Mouse (Mus musculus) heart, embryonic 14.5 days (tissue): Measurements from ENCODE around the gene Gm20431. TPM values are rescaled to one million over a fixed set of nuclear protein-coding genes. Genes with fewer than 3 reads are reported as not detected.
A peak's percentile ranks its signal among the peaks of the same experiment; 100 is the strongest.

Source experiments
- ATAC-seq: fragments of 200-750 bp; cut with Nextera tagmentation; 2 replicates; pipeline ENCODE4 v1.8.0; 2017; ENCODE audit warnings: low read depth, moderate TSS enrichment; ENCODE audit not compliant: insufficient number of reproducible peaks, insufficient read depth, low FRiP score
- H3K27ac ChIP-seq, 2 experiments: fragments of 200-500 bp in 1 of 2; fragments of 300-500 bp in 1 of 2; sonication (generic) in 1 of 2; replicated peaks in 1 of 2; 2 replicates each; pipeline ENCODE4 v1.5.1; 2012 to 2014; ENCODE audit warnings: low read depth in 2 of 2, low read length in 2 of 2, control low read depth in 1 of 2, mild to moderate bottlenecking in 1 of 2, mixed read lengths in 1 of 2; ENCODE audit not compliant: control insufficient read depth in 1 of 2, insufficient read depth in 1 of 2
- H3K27me3 ChIP-seq: fragments of 300-500 bp; sonication (generic); 2 replicates; pipeline ENCODE4 v1.6.1; 2014; ENCODE audit warnings: mild to moderate bottlenecking, low read length, control low read depth; ENCODE audit not compliant: control insufficient read depth, insufficient read depth
- H3K36me3 ChIP-seq: fragments of 300-500 bp; sonication (generic); 2 replicates; pipeline ENCODE4 v1.6.1; 2014; ENCODE audit warnings: mild to moderate bottlenecking, control low read depth, low read length, mixed read lengths; ENCODE audit not compliant: control insufficient read depth, insufficient read depth
- H3K4me1 ChIP-seq, 2 experiments: fragments of 200-500 bp in 1 of 2; fragments of 300-500 bp in 1 of 2; sonication (generic) in 1 of 2; 2 replicates each; pipeline ENCODE4 v1.6.1; 2012 to 2014; ENCODE audit warnings: low read length in 2 of 2, control low read depth in 1 of 2, mixed read lengths in 1 of 2; ENCODE audit not compliant: control insufficient read depth in 2 of 2, insufficient read depth in 2 of 2
- H3K4me2 ChIP-seq: fragments of 300-500 bp; sonication (generic); 2 replicates; pipeline ENCODE4 v1.6.1; 2014; ENCODE audit warnings: mild to moderate bottlenecking, low read length
- H3K4me3 ChIP-seq, 2 experiments: fragments of 200-500 bp in 1 of 2; fragments of 300-500 bp in 1 of 2; sonication (generic) in 1 of 2; 2 replicates each; pipeline ENCODE4 v1.5.1; 2012 to 2014; ENCODE audit warnings: low read length in 2 of 2, mild to moderate bottlenecking in 2 of 2, control low read depth in 1 of 2, low read depth in 1 of 2, moderate library complexity in 1 of 2; ENCODE audit not compliant: control insufficient read depth in 1 of 2, insufficient read depth in 1 of 2
- H3K9ac ChIP-seq: fragments of 300-500 bp; sonication (generic); 2 replicates; pipeline ENCODE4 v1.6.1; 2014; ENCODE audit warnings: mild to moderate bottlenecking, low read length
- H3K9me3 ChIP-seq: fragments of 300-500 bp; sonication (generic); 2 replicates; pipeline ENCODE4 v1.6.1; 2016; ENCODE audit warnings: low read length, control low read depth; ENCODE audit not compliant: control insufficient read depth
- WGBS: fragments of 180-500 bp; shearing (Covaris S2); extraction: QIAGEN DNeasy Blood & Tissue Kit; methylation state at CpG from one replicate; pipeline ENCODE4 v1.1.7; 2014; 5-methylcytosine and 5-hydroxymethylcytosine counted together
- microRNA-seq: library from miRNA; unstranded; fragments of <30 nt; microRNA quantifications from one replicate; pipeline ENCODE4, GENCODE M21; 2016
- polyA plus RNA-seq: library from polyadenylated mRNA; unstranded; fragments of >200 nt; fragmentation: Nextera tagmentation; extraction: Ambion mirVana; gene quantifications from 2 replicates; pipeline ENCODE4 v1.2.1, GENCODE M21; 2014

Gm20431 gene
- polyA plus RNA-seq, 1 experiment from 2014 or later = 0.19 TPM

DNA sequence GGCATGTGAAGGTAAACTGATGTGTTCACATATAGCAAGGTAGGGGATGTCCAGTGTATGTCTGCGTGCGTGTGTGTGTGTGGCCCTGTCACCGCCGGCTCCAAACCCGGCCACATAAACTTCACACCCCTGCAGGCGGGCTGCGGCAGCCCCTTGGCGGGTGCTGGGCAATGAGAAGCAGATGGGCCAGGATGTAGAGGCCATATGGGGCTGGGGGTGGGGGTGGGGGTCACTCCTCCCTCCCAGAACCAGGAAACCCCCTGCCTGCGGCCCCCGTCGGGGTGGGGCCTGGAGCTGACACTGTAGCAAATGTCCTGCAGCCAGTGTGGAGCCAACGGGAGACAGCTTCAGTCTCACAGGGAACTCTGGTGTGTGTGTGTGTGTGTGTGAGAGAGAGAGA is 97.6 kb downstream of the Gm20431 start:
- H3K9ac ChIP-seq = no peak overlapping the region
- 0 out of 2 replicates have a peak, but pooled peaks cover 3% of the 10 kb centered on the region for H3K27me3 ChIP-seq
- H3K4me3 ChIP-seq = no peak overlapping the region
- no peaks in the 10 kb centered on the region for H3K36me3 ChIP-seq
- 0 out of 2 replicates have a peak, but pooled peaks have one; percentile 14 for ATAC-seq
- H3K27ac ChIP-seq = 0 out of 4 replicates have a peak overlapping the region, but pooled peaks of 1 of the 2 experiments have one; percentile 2
- no peaks in the 10 kb centered on the region for H3K9me3 ChIP-seq
- no peak overlapping the region for H3K4me2 ChIP-seq
- H3K4me1 ChIP-seq = peaks cover 32 to 47% of the 10 kb centered on the region in 2 experiments
- WGBS = 46% methylated on average over 12 of the region's 12 CpGs

DNA sequence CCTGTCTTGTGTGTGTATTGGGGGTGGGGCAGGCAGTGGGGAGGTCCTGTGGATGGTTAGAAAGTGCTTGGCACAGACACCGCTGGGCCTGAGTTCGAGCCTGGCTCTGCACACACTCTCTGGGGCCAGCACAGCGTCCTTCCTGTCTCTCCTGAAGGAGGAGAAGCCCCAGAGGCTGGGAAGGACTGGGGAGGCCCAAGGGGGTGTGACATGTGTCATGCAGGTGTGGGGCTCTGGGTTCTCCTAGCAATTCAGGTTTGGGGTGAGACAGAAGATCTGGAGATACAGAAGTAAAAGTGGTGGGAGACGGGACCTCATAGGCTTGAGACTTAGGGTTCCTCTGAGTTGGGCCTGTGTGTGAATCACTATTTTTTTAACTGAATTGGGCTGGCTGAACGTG is 98.3 kb downstream of the Gm20431 start:
- 0 out of 4 replicates have a peak overlapping the region, but pooled peaks of 1 of the 2 experiments have one; percentile 2 for H3K27ac ChIP-seq
- no peaks in the 10 kb centered on the region for H3K9me3 ChIP-seq
- no peak overlapping the region for H3K4me3 ChIP-seq
- no peak overlapping the region for H3K9ac ChIP-seq
- no peak for ATAC-seq
- no peak overlapping the region for H3K4me2 ChIP-seq
- 0 out of 2 replicates have a peak, but pooled peaks cover 3% of the 10 kb centered on the region for H3K27me3 ChIP-seq
- peaks cover 32 to 47% of the 10 kb centered on the region in 2 experiments for H3K4me1 ChIP-seq
- 84% methylated on average over 5 of the region's 5 CpGs for WGBS
- H3K36me3 ChIP-seq = no peaks in the 10 kb centered on the region

DNA sequence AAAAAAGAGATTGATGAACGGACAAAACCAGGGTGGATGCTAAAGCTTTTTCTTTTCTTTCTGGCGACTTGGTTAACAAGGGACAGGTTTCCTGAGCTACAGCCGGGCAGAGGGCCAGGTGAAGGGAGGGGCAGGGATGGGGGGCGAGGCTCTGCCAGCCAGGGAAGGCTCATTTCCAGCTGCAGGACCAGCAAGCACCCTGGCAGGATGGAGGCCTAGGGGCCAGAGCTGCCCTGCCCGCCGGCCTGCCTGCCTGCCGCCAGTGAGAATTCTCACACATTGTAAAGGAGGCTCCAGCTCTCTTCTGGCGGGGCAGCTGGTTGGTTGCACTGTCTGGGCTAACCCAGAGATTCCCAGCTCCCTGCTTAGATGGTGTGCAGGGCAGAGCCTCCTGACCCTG is 99.2 kb downstream of the Gm20431 start:
- Histone ChIP-seq H3K9me3 (no peaks in the 10 kb centered on the region), H3K4me1 (peaks cover 32 to 47% of the 10 kb centered on the region in 2 experiments), H3K4me3 (no peak overlapping the region), H3K27ac (peak overlapping the region in 1 of 2 experiments; percentile 64; a peak in 2 of 4 replicates), H3K27me3 (0 out of 2 replicates have a peak, but pooled peaks cover 3% of the 10 kb centered on the region), H3K36me3 (no peaks in the 10 kb centered on the region), H3K4me2 (no peak overlapping the region), H3K9ac (peak overlapping the region; percentile 21; the same call in 1 of the 2 replicates)
- ATAC-seq = no peak
- 21% methylated on average over 8 of the region's 8 CpGs for WGBS

DNA sequence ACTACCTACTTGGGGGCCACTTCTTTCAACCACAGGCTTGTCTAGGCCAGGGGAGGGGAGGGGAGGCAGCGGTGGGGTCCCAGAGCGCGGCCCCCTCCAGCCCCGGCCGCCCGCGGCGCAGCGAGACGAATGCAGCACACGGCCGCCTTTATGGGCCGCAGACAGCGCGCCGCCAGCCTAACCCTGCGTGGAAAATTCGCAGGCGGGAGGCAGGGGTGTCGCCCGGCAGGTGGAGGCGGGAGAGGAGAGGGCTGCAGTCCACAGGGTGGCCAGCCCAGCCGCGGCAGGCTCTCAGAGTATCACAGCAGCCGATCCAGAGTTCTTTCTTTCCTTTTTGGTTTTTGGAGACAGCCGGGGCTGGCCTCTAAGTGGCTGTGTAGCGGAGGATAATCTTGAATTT is 101.9 kb downstream of the Gm20431 start:
- H3K4me2 ChIP-seq = peak overlapping the region; percentile 62
- H3K4me3 ChIP-seq = peak overlapping the region; percentile 12 to 15; a peak in 2 of 4 replicates
- H3K27me3 ChIP-seq = 0 out of 2 replicates have a peak, but pooled peaks cover 3% of the 10 kb centered on the region
- peak overlapping the region; percentile 70 for H3K9ac ChIP-seq
- ATAC-seq = no peak
- H3K27ac ChIP-seq = no peak overlapping the region
- no peaks in the 10 kb centered on the region for H3K36me3 ChIP-seq
- H3K9me3 ChIP-seq = no peaks in the 10 kb centered on the region
- WGBS = 12% methylated on average over 27 of the region's 27 CpGs
- H3K4me1 ChIP-seq = peaks cover 22 to 31% of the 10 kb centered on the region in 2 experiments

Small RNA genes lying within 50 kb of the gene (microRNA-seq; reads per million reads assigned to microRNA genes)
- not detected for gene Gm22355

Other genes starting within 250 kb of the Gm20431 start
- gene Slc9a8, start 239.8 kb downstream of the Gm20431 start, polyA plus RNA-seq = 19.3 and 21.1 TPM in 2 replicates
- gene Rnf114, start 168.9 kb downstream of the Gm20431 start, polyA plus RNA-seq = 67.1 and 68.5 TPM in 2 replicates
- gene Spata2, start 168.6 kb downstream of the Gm20431 start, polyA plus RNA-seq = 11.7 and 11.9 TPM in 2 replicates
- gene Snai1, start 123.3 kb downstream of the Gm20431 start, polyA plus RNA-seq = 11.8 and 12.5 TPM in 2 replicates
- gene Ube2v1, start 29.4 kb downstream of the Gm20431 start, polyA plus RNA-seq = 166 and 175 TPM in 2 replicates
- 14.2 and 17.0 TPM in 2 replicates for gene Cebpb, start 27.4 kb upstream of the Gm20431 start, polyA plus RNA-seq
- gene Tmem189, start 28.3 kb upstream of the Gm20431 start, polyA plus RNA-seq = 40.6 and 40.9 TPM in 2 replicates